Mouse (Mus musculus): ENCODE measurements around the gene Mrps6. TPM values are rescaled to one million over a fixed set of nuclear protein-coding genes. Genes with fewer than 3 reads are reported as not detected.

Gene Mrps6
- polyA plus RNA-seq, 1 experiment from 2014 or later: 118 TPM

DNA sequence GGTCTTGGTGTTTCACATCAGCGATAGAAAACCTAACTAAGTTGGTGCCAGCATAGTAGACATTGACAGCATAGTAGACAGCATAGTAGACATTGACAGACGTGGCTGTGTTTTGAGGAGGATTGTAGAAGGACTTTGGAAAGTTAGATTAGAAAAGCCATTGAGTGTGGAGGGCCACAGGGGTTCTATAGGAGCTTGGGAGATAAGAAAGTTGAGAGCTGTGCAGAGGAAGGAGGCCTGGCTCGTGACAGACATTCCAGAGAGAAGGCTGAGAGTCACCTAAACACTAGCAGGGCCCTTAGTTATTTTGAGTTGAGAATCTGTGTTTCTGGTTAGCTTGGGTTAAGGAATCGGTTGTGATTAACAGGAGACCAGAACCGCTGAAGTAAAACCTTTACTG lies 69.6 kb downstream of the Mrps6 start:
- no peak overlapping the region for H3K4me3 ChIP-seq (ENCODE audit: low read depth, low read length)
- H3K27ac ChIP-seq (ENCODE audit: low read depth, low read length): no peak overlapping the region
- H3K4me1 ChIP-seq (ENCODE audit: control insufficient read depth, insufficient read depth, low read length): no peaks in the 10 kb centered on the region
- 80% methylated on average over 5 of the region's 5 CpGs for WGBS
- no peaks in the 10 kb centered on the region for H3K9me3 ChIP-seq (ENCODE audit: control insufficient read depth, low read length)
- H3K4me2 ChIP-seq: no peak overlapping the region
- H3K36me3 ChIP-seq (ENCODE audit: control insufficient read depth, insufficient read depth, low read length): no peaks in the 10 kb centered on the region
- H3K27me3 ChIP-seq (ENCODE audit: control insufficient read depth, insufficient read depth, low read length): no peaks in the 10 kb centered on the region
- DNase-seq (ENCODE audit: low spot score, missing footprints): peak; percentile 56
- no peak overlapping the region for H3K9ac ChIP-seq (ENCODE audit: low read length)
- no peak for ATAC-seq (ENCODE audit: low FRiP score)

GRCm38 (mm10) chr16:92129843-92130242 lies 71.8 kb downstream of the Mrps6 start:
- H3K36me3 ChIP-seq (ENCODE audit: control insufficient read depth, insufficient read depth, low read length): no peaks in the 10 kb centered on the region
- H3K27ac ChIP-seq (ENCODE audit: low read depth, low read length): no peak overlapping the region
- no peak for DNase-seq (ENCODE audit: low spot score, missing footprints)
- no peak overlapping the region for H3K4me2 ChIP-seq
- H3K9me3 ChIP-seq (ENCODE audit: control insufficient read depth, low read length): no peaks in the 10 kb centered on the region
- no peak for ATAC-seq (ENCODE audit: low FRiP score)
- WGBS: 89% methylated on average over 8 of the region's 8 CpGs
- H3K4me1 ChIP-seq (ENCODE audit: control insufficient read depth, insufficient read depth, low read length): no peaks in the 10 kb centered on the region
- H3K4me3 ChIP-seq (ENCODE audit: low read depth, low read length): no peak overlapping the region
- H3K27me3 ChIP-seq (ENCODE audit: control insufficient read depth, insufficient read depth, low read length): no peaks in the 10 kb centered on the region
- H3K9ac ChIP-seq (ENCODE audit: low read length): no peak overlapping the region

GRCm38 (mm10) chr16:92132511-92132910 lies 74.4 kb downstream of the Mrps6 start:
- Histone ChIP-seq H3K4me3 (ENCODE audit: low read depth, low read length) (no peak overlapping the region), H3K27ac (ENCODE audit: low read depth, low read length) (no peak overlapping the region), H3K36me3 (ENCODE audit: control insufficient read depth, insufficient read depth, low read length) (no peaks in the 10 kb centered on the region), H3K4me2 (no peak overlapping the region), H3K4me1 (ENCODE audit: control insufficient read depth, insufficient read depth, low read length) (no peaks in the 10 kb centered on the region), H3K27me3 (ENCODE audit: control insufficient read depth, insufficient read depth, low read length) (no peaks in the 10 kb centered on the region), H3K9ac (ENCODE audit: low read length) (no peak overlapping the region), H3K9me3 (ENCODE audit: control insufficient read depth, low read length) (no peaks in the 10 kb centered on the region)
- WGBS: 90% methylated on average over 4 of the region's 4 CpGs
- ATAC-seq (ENCODE audit: low FRiP score): no peak
- no peak for DNase-seq (ENCODE audit: low spot score, missing footprints)

DNA sequence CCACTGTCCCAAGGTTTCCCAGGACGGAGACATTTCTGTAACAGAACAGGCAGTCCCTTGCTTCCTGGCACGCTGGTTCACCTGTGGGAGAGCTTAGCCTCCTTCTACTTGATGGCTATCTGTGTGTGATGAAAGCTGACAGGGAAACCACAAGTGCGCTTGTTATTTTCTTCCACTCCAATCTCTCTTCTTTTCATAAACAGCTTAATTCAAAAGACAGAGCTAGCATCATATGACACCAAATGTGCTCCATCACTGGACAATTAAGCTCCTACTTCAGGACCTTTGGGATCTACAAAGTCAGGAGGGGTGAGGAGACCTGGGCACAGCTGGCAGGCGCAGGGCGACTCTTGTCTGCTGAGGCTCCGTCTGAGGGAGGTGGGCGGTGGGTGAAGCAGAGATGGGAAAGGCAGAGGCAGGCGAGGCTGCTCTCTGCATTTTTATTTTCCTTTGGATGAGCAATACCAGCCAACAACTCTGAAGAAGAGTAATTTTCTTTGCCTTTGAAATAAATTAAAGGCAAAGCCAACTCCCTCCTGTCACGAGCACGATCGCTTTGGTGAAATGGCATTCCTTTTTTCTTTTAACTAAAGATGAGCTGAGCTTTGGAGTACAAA lies 76.2 kb downstream of the Mrps6 start:
- H3K27ac ChIP-seq (ENCODE audit: low read depth, low read length): no peak overlapping the region
- 92% methylated on average over 11 of the region's 11 CpGs for WGBS
- H3K36me3 ChIP-seq (ENCODE audit: control insufficient read depth, insufficient read depth, low read length): no peaks in the 10 kb centered on the region
- no peaks in the 10 kb centered on the region for H3K9me3 ChIP-seq (ENCODE audit: control insufficient read depth, low read length)
- no peak overlapping the region for H3K9ac ChIP-seq (ENCODE audit: low read length)
- no peak overlapping the region for H3K4me2 ChIP-seq
- H3K27me3 ChIP-seq (ENCODE audit: control insufficient read depth, insufficient read depth, low read length): no peaks in the 10 kb centered on the region
- DNase-seq (ENCODE audit: low spot score, missing footprints): peak; percentile 2
- H3K4me1 ChIP-seq (ENCODE audit: control insufficient read depth, insufficient read depth, low read length): peaks cover 1% of the 10 kb centered on the region; the same call in 1 of the 2 replicates
- ATAC-seq (ENCODE audit: low FRiP score): no peak
- H3K4me3 ChIP-seq (ENCODE audit: low read depth, low read length): no peak overlapping the region

- peak; percentile 59 for DNase-seq (ENCODE audit: low spot score, missing footprints)
- no peak for ATAC-seq (ENCODE audit: low FRiP score)
- Histone ChIP-seq H3K4me1 (ENCODE audit: control insufficient read depth, insufficient read depth, low read length) (peaks cover 11% of the 10 kb centered on the region), H3K4me3 (ENCODE audit: low read depth, low read length) (no peak overlapping the region), H3K36me3 (ENCODE audit: control insufficient read depth, insufficient read depth, low read length) (no peaks in the 10 kb centered on the region), H3K27ac (ENCODE audit: low read depth, low read length) (no peak overlapping the region), H3K9me3 (ENCODE audit: control insufficient read depth, low read length) (no peaks in the 10 kb centered on the region), H3K4me2 (no peak overlapping the region), H3K9ac (ENCODE audit: low read length) (no peak overlapping the region), H3K27me3 (ENCODE audit: control insufficient read depth, insufficient read depth, low read length) (no peaks in the 10 kb centered on the region)
- WGBS: 91% methylated on average over 15 of the region's 15 CpGs
Observed at GRCm38 (mm10) chr16:92136275-92136674, 78.2 kb downstream of the Mrps6 start.

DNA sequence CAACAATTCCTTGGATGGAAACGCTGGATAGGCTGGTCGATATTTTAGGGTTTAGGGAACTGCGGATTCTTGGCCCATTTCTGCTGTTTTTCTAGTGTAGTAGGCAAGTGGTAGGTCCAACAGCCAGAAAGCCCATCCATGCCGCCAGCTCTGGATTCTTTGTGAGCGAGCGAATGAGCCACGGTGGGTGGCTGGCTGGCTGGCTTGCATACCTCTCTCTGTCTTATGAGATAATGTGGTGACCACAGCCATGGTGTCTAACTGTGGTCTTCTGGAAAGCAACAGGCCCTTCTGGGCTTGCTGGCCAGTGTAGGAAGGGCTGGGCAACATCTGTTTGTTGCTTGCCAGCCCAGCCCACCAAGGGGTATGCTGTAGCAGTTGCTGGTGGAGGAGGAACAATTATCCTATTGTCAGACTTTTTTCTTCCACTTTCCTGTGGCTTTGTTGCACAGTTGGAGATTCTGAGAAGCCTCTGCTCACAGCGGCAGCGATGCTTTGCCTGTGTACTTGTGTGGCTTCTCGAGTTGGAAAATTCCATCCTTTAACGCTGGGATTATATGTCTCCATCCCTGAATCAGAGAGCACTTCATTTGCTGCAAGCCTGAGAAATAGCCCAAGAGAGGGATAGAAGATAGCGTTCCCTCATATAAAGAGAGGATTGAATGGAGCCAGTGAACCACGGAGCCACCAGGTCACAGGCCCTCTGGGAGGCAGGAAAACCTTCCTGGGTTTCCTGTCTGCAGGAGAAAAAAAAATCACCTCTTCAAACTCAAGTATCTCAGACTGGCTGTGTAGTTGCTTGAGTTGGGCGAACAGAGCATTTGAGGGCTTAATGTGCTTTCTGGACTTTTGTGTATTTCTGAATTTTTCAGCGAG lies 81.6 kb downstream of the Mrps6 start:
- peaks cover 11% of the 10 kb centered on the region for H3K4me1 ChIP-seq (ENCODE audit: control insufficient read depth, insufficient read depth, low read length)
- H3K9ac ChIP-seq (ENCODE audit: low read length): peak overlapping the region; percentile 22; the same call in 1 of the 2 replicates
- 31% methylated on average over 15 of the region's 15 CpGs for WGBS
- no peaks in the 10 kb centered on the region for H3K27me3 ChIP-seq (ENCODE audit: control insufficient read depth, insufficient read depth, low read length)
- no peaks in the 10 kb centered on the region for H3K36me3 ChIP-seq (ENCODE audit: control insufficient read depth, insufficient read depth, low read length)
- no peak overlapping the region for H3K4me3 ChIP-seq (ENCODE audit: low read depth, low read length)
- H3K4me2 ChIP-seq: peak overlapping the region; percentile 20; the same call in 1 of the 2 replicates
- DNase-seq (ENCODE audit: low spot score, missing footprints) (peak; percentile 94), ATAC-seq (ENCODE audit: low FRiP score) (0 out of 2 replicates have a peak, but pooled peaks have one; percentile 30)
- peak overlapping the region; percentile 65 for H3K27ac ChIP-seq (ENCODE audit: low read depth, low read length)
- H3K9me3 ChIP-seq (ENCODE audit: control insufficient read depth, low read length): no peaks in the 10 kb centered on the region

- H3K27ac ChIP-seq (ENCODE audit: low read depth, low read length): no peak overlapping the region
- ATAC-seq (ENCODE audit: low FRiP score): no peak
- H3K4me3 ChIP-seq (ENCODE audit: low read depth, low read length): no peak overlapping the region
- peaks cover 11% of the 10 kb centered on the region for H3K4me1 ChIP-seq (ENCODE audit: control insufficient read depth, insufficient read depth, low read length)
- no peaks in the 10 kb centered on the region for H3K27me3 ChIP-seq (ENCODE audit: control insufficient read depth, insufficient read depth, low read length)
- 63% methylated on average over 9 of the region's 9 CpGs for WGBS
- no peaks in the 10 kb centered on the region for H3K9me3 ChIP-seq (ENCODE audit: control insufficient read depth, low read length)
- H3K4me2 ChIP-seq: no peak overlapping the region
- peak; percentile 87 for DNase-seq (ENCODE audit: low spot score, missing footprints)
- no peak overlapping the region for H3K9ac ChIP-seq (ENCODE audit: low read length)
- H3K36me3 ChIP-seq (ENCODE audit: control insufficient read depth, insufficient read depth, low read length): no peaks in the 10 kb centered on the region
Observed at GRCm38 (mm10) chr16:92140328-92140727, 82.3 kb downstream of the Mrps6 start.

- peak; percentile 44 for DNase-seq (ENCODE audit: low spot score, missing footprints)
- Histone ChIP-seq H3K36me3 (ENCODE audit: control insufficient read depth, insufficient read depth, low read length) (no peaks in the 10 kb centered on the region), H3K4me1 (ENCODE audit: control insufficient read depth, insufficient read depth, low read length) (peaks cover 11% of the 10 kb centered on the region), H3K9me3 (ENCODE audit: control insufficient read depth, low read length) (no peaks in the 10 kb centered on the region), H3K4me3 (ENCODE audit: low read depth, low read length) (no peak overlapping the region), H3K4me2 (no peak overlapping the region), H3K27me3 (ENCODE audit: control insufficient read depth, insufficient read depth, low read length) (no peaks in the 10 kb centered on the region), H3K9ac (ENCODE audit: low read length) (no peak overlapping the region), H3K27ac (ENCODE audit: low read depth, low read length) (no peak overlapping the region)
- no peak for ATAC-seq (ENCODE audit: low FRiP score)
- 88% methylated on average over 12 of the region's 12 CpGs for WGBS
Observed at GRCm38 (mm10) chr16:92141021-92141420, 83.0 kb downstream of the Mrps6 start.

DNA sequence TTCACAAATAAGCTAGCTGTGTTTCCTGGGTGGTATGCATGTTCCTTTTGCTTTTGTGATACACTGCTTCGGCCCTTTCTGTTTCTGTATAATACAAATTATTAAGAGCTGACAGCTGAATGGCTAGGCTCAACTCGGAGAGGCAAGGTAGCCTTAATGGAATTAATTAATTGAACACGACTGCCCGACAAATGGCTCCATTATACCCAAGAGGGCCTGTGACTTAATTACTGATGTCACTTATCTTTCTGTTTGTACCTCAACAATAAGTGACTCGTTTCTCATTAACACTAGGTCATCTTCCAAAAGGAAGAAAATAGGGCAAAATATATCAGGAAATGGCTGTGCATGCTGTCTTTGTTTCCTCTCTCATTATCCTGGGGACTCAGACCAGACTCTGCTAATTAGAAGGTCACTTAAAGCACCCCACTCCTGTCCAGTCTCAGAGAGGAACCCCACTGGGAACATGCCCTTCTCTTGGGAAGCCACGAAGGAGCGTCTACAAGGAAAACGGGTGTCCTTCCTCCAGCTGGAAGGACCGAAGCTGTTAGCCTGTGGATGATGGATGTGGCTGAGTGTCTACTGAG lies 84.4 kb downstream of the Mrps6 start:
- H3K36me3 ChIP-seq (ENCODE audit: control insufficient read depth, insufficient read depth, low read length): no peaks in the 10 kb centered on the region
- no peaks in the 10 kb centered on the region for H3K9me3 ChIP-seq (ENCODE audit: control insufficient read depth, low read length)
- H3K4me2 ChIP-seq: no peak overlapping the region
- ATAC-seq (ENCODE audit: low FRiP score) (no peak), DNase-seq (ENCODE audit: low spot score, missing footprints) (peak; percentile 82)
- no peaks in the 10 kb centered on the region for H3K27me3 ChIP-seq (ENCODE audit: control insufficient read depth, insufficient read depth, low read length)
- peaks cover 11% of the 10 kb centered on the region for H3K4me1 ChIP-seq (ENCODE audit: control insufficient read depth, insufficient read depth, low read length)
- 67% methylated on average over 9 of the region's 9 CpGs for WGBS
- H3K27ac ChIP-seq (ENCODE audit: low read depth, low read length): no peak overlapping the region
- no peak overlapping the region for H3K9ac ChIP-seq (ENCODE audit: low read length)
- no peak overlapping the region for H3K4me3 ChIP-seq (ENCODE audit: low read depth, low read length)

Measured in midbrain, embryonic 11.5 days (tissue).